Mouse (Mus musculus) testis, adult 2 months (tissue): ENCODE measurements around the gene Sympk.

Experiments used
- CTCF ChIP-seq: fragments of 200-500 bp; IDR thresholded peaks from 2 replicates; pipeline ENCODE4 v1.5.1; 2012; ENCODE audit warnings: low read depth, mild to moderate bottlenecking, inconsistent platforms, low read length, moderate library complexity; ENCODE audit not compliant: control insufficient read depth, insufficient read depth, insufficient replicate concordance
- POLR2A ChIP-seq: fragments of 200-500 bp; IDR thresholded peaks from 2 replicates; pipeline ENCODE4 v1.6.1; 2012; ENCODE audit warnings: low read depth, mild to moderate bottlenecking, inconsistent platforms, low read length, moderate library complexity; ENCODE audit not compliant: control insufficient read depth

GRCm38 (mm10) chr7:19085495-19085894 lies 61.3 kb downstream of the Sympk start:
- TF ChIP-seq POLR2A (no peak), CTCF (no peak)
